Mouse (Mus musculus): ENCODE measurements around the gene Spock1. TPM values are rescaled to one million over a fixed set of nuclear protein-coding genes. Genes with fewer than 3 reads are reported as not detected.

Spock1 gene
- polyA plus RNA-seq, 1 experiment from 2014 or later, result not detected

- Histone ChIP-seq H3K27ac (no peak overlapping the region), H3K79me2 (ENCODE audit: inconsistent target) (no peaks in the 10 kb centered on the region), H3K4me3 (ENCODE audit: inconsistent target) (no peak overlapping the region), H3K36me3 (ENCODE audit: inconsistent target) (no peaks in the 10 kb centered on the region)
- WGBS (ENCODE audit: missing documents), result 83% methylated on average over 6 of the region's 6 CpGs
Observed at GRCm38 (mm10) chr13:57806301-57806700, 101.8 kb downstream of the Spock1 start.

GRCm38 (mm10) chr13:57798633-57799032, 109.5 kb downstream of the Spock1 start:
- no peak overlapping the region for H3K4me3 ChIP-seq (ENCODE audit: inconsistent target)
- no peaks in the 10 kb centered on the region for H3K79me2 ChIP-seq (ENCODE audit: inconsistent target)
- WGBS (ENCODE audit: missing documents), result 20% methylated on average over 2 of the region's 2 CpGs
- no peak overlapping the region for H3K27ac ChIP-seq
- no peaks in the 10 kb centered on the region for H3K36me3 ChIP-seq (ENCODE audit: inconsistent target)

GRCm38 (mm10) chr13:57796951-57797692, 111.0 kb downstream of the Spock1 start:
- WGBS (ENCODE audit: missing documents), result 92% methylated on average over 10 of the region's 10 CpGs
- no peak overlapping the region for H3K4me3 ChIP-seq (ENCODE audit: inconsistent target)
- no peaks in the 10 kb centered on the region for H3K79me2 ChIP-seq (ENCODE audit: inconsistent target)
- H3K27ac ChIP-seq, result no peak overlapping the region
- H3K36me3 ChIP-seq (ENCODE audit: inconsistent target), result no peaks in the 10 kb centered on the region

- Histone ChIP-seq H3K4me3 (ENCODE audit: inconsistent target) (no peak overlapping the region), H3K79me2 (ENCODE audit: inconsistent target) (no peaks in the 10 kb centered on the region), H3K27ac (no peak overlapping the region), H3K36me3 (ENCODE audit: inconsistent target) (no peaks in the 10 kb centered on the region)
- 84% methylated on average over 12 of the region's 12 CpGs for WGBS (ENCODE audit: missing documents)
Observed at GRCm38 (mm10) chr13:57793643-57794240, 114.4 kb downstream of the Spock1 start.

GRCm38 (mm10) chr13:57789796-57790195, 118.3 kb downstream of the Spock1 start:
- Histone ChIP-seq H3K79me2 (ENCODE audit: inconsistent target) (no peaks in the 10 kb centered on the region), H3K4me3 (ENCODE audit: inconsistent target) (no peak overlapping the region), H3K36me3 (ENCODE audit: inconsistent target) (no peaks in the 10 kb centered on the region), H3K27ac (no peak overlapping the region)
- 79% methylated on average over 5 of the region's 5 CpGs for WGBS (ENCODE audit: missing documents)

- Histone ChIP-seq H3K4me3 (ENCODE audit: inconsistent target) (no peak overlapping the region), H3K27ac (no peak overlapping the region), H3K36me3 (ENCODE audit: inconsistent target) (no peaks in the 10 kb centered on the region), H3K79me2 (ENCODE audit: inconsistent target) (no peaks in the 10 kb centered on the region)
- WGBS (ENCODE audit: missing documents), result 94% methylated on average over 4 of the region's 4 CpGs
Observed at GRCm38 (mm10) chr13:57788299-57788698, 119.8 kb downstream of the Spock1 start.

GRCm38 (mm10) chr13:57786278-57786677, 121.9 kb downstream of the Spock1 start:
- H3K4me3 ChIP-seq (ENCODE audit: inconsistent target), result no peak overlapping the region
- no peaks in the 10 kb centered on the region for H3K79me2 ChIP-seq (ENCODE audit: inconsistent target)
- no peak overlapping the region for H3K27ac ChIP-seq
- WGBS (ENCODE audit: missing documents), result 83% methylated on average over 8 of the region's 8 CpGs
- no peaks in the 10 kb centered on the region for H3K36me3 ChIP-seq (ENCODE audit: inconsistent target)

GRCm38 (mm10) chr13:57782975-57783374, 125.2 kb downstream of the Spock1 start:
- Histone ChIP-seq H3K36me3 (ENCODE audit: inconsistent target) (no peaks in the 10 kb centered on the region), H3K4me3 (ENCODE audit: inconsistent target) (no peak overlapping the region), H3K27ac (no peak overlapping the region), H3K79me2 (ENCODE audit: inconsistent target) (no peaks in the 10 kb centered on the region)
- 85% methylated on average over 12 of the region's 12 CpGs for WGBS (ENCODE audit: missing documents)

GRCm38 (mm10) chr13:57782107-57782561, 126.0 kb downstream of the Spock1 start:
- Histone ChIP-seq H3K79me2 (ENCODE audit: inconsistent target) (no peaks in the 10 kb centered on the region), H3K27ac (no peak overlapping the region), H3K4me3 (ENCODE audit: inconsistent target) (no peak overlapping the region), H3K36me3 (ENCODE audit: inconsistent target) (no peaks in the 10 kb centered on the region)
- WGBS (ENCODE audit: missing documents), result 83% methylated on average over 6 of the region's 6 CpGs

- 77% methylated on average over 4 of the region's 4 CpGs for WGBS (ENCODE audit: missing documents)
- no peaks in the 10 kb centered on the region for H3K79me2 ChIP-seq (ENCODE audit: inconsistent target)
- H3K27ac ChIP-seq, result no peak overlapping the region
- no peaks in the 10 kb centered on the region for H3K36me3 ChIP-seq (ENCODE audit: inconsistent target)
- H3K4me3 ChIP-seq (ENCODE audit: inconsistent target), result no peak overlapping the region
Observed at GRCm38 (mm10) chr13:57779146-57779545, 129.0 kb downstream of the Spock1 start.

- no peaks in the 10 kb centered on the region for H3K36me3 ChIP-seq (ENCODE audit: inconsistent target)
- no peak overlapping the region for H3K4me3 ChIP-seq (ENCODE audit: inconsistent target)
- WGBS (ENCODE audit: missing documents), result 81% methylated on average over 3 of the region's 3 CpGs
- no peak overlapping the region for H3K27ac ChIP-seq
- no peaks in the 10 kb centered on the region for H3K79me2 ChIP-seq (ENCODE audit: inconsistent target)
Observed at GRCm38 (mm10) chr13:57778524-57778923, 129.6 kb downstream of the Spock1 start.

- Histone ChIP-seq H3K36me3 (ENCODE audit: inconsistent target) (no peaks in the 10 kb centered on the region), H3K79me2 (ENCODE audit: inconsistent target) (no peaks in the 10 kb centered on the region), H3K27ac (no peak overlapping the region), H3K4me3 (ENCODE audit: inconsistent target) (no peak overlapping the region)
- 88% methylated on average over 6 of the region's 6 CpGs for WGBS (ENCODE audit: missing documents)
Observed at GRCm38 (mm10) chr13:57771998-57772397, 136.1 kb downstream of the Spock1 start.

GRCm38 (mm10) chr13:57766721-57767120, 141.4 kb downstream of the Spock1 start:
- no peak overlapping the region for H3K27ac ChIP-seq
- H3K4me3 ChIP-seq (ENCODE audit: inconsistent target), result no peak overlapping the region
- H3K79me2 ChIP-seq (ENCODE audit: inconsistent target), result no peaks in the 10 kb centered on the region
- WGBS (ENCODE audit: missing documents), result 47% methylated on average over 3 of the region's 3 CpGs
- no peaks in the 10 kb centered on the region for H3K36me3 ChIP-seq (ENCODE audit: inconsistent target)

- Histone ChIP-seq H3K36me3 (ENCODE audit: inconsistent target) (no peaks in the 10 kb centered on the region), H3K4me3 (ENCODE audit: inconsistent target) (no peak overlapping the region), H3K79me2 (ENCODE audit: inconsistent target) (no peaks in the 10 kb centered on the region), H3K27ac (no peak overlapping the region)
- 86% methylated on average over 4 of the region's 5 CpGs for WGBS (ENCODE audit: missing documents)
Observed at GRCm38 (mm10) chr13:57761122-57761521, 147.0 kb downstream of the Spock1 start.

GRCm38 (mm10) chr13:57760618-57761017, 147.5 kb downstream of the Spock1 start:
- H3K27ac ChIP-seq, result no peak overlapping the region

More at GRCm38 (mm10) chr13:57760618-57761017, 147.5 kb downstream of the Spock1 start:
- Histone ChIP-seq H3K4me3 (ENCODE audit: inconsistent target) (no peak overlapping the region), H3K36me3 (ENCODE audit: inconsistent target) (no peaks in the 10 kb centered on the region), H3K79me2 (ENCODE audit: inconsistent target) (no peaks in the 10 kb centered on the region)
- 93% methylated on average over 3 of the region's 3 CpGs for WGBS (ENCODE audit: missing documents)
